16 mouse cellular contexts compared by ENCODE assay signal in genomic region chr6:140243411-140244151, GRCm38 (mm10).
DNase-seq lines count a peak whose midpoint lies in the region; ATAC-seq lines count a peak whose summit lies in the region.
"Had no signal": no experiment of that assay in that cellular context is flagged by ENCODE, and none has a peak within 500 bp of the region (broad histone marks: within the 10 kb centered on the region; RNA-seq: fewer than 3 reads in every experiment).

No protein-coding gene starts in this region.

- H3K4me3 ChIP-seq in megakaryocyte, embryonic 14.5 days (replicated peaks): peak overlapping the region; percentile 2
- H3K4me3 ChIP-seq in hindbrain, embryonic 14.5 days (replicated peaks; ENCODE audit: low read length): no peak overlapping the region
- no peak overlapping the region for H3K4me3 ChIP-seq in neural tube, embryonic 14.5 days (ENCODE audit: low read depth, low read length)
- H3K4me3 ChIP-seq: erythroblast, embryonic 14.5 days; limb, embryonic 15.5 days; neural tube, embryonic 13.5 days had no signal

- H3K27ac ChIP-seq in hindbrain, embryonic 14.5 days: no peak overlapping the region
- no peak overlapping the region for H3K27ac ChIP-seq in neural tube, embryonic 14.5 days (ENCODE audit: low read depth, low read length)
- H3K27ac ChIP-seq: limb, embryonic 15.5 days; neural tube, embryonic 13.5 days had no signal

- peak; percentile 32 for DNase-seq in embryo, embryonic 11 days
- no peak for DNase-seq in hindbrain, embryonic 14.5 days (ENCODE audit: low spot score)
- no peak for DNase-seq in ovary, postnatal 36 days (ENCODE audit: low spot score)
- no peak for DNase-seq in adrenal gland, adult (ENCODE audit: inconsistent age in 2 of 2, low spot score in 1 of 2)
- DNase-seq: cerebellum, postnatal 25 days; gastrocnemius, postnatal 14 days; heart, postnatal 14 days; lung, postnatal 10 days; thymus, adult 2 months had no signal

- peaks cover 33% of the 10 kb centered on the region for H3K9me3 ChIP-seq in megakaryocyte, embryonic 14.5 days
- no peaks in the 10 kb centered on the region for H3K9me3 ChIP-seq in hindbrain, embryonic 14.5 days (ENCODE audit: control insufficient read depth, low read length)
- H3K9me3 ChIP-seq in neural tube, embryonic 14.5 days (ENCODE audit: control insufficient read depth, low read length): no peaks in the 10 kb centered on the region
- H3K9me3 ChIP-seq: limb, embryonic 15.5 days; neural tube, embryonic 13.5 days had no signal

- 29% methylated on average over 8 of the region's 8 CpGs for WGBS in hindbrain, embryonic 14.5 days
- 39% methylated on average over 8 of the region's 8 CpGs for WGBS in neural tube, embryonic 14.5 days

- no peaks in the 10 kb centered on the region for H3K36me3 ChIP-seq in megakaryocyte, embryonic 14.5 days (replicated peaks; ENCODE audit: low read length)
- no peaks in the 10 kb centered on the region for H3K36me3 ChIP-seq in hindbrain, embryonic 14.5 days (replicated peaks; ENCODE audit: control insufficient read depth, insufficient read depth)
- no peaks in the 10 kb centered on the region for H3K36me3 ChIP-seq in neural tube, embryonic 14.5 days (ENCODE audit: control insufficient read depth, insufficient read depth, low read length)
- H3K36me3 ChIP-seq: limb, embryonic 15.5 days; neural tube, embryonic 13.5 days had no signal

- no peaks in the 10 kb centered on the region for H3K27me3 ChIP-seq in megakaryocyte, embryonic 14.5 days (replicated peaks)
- H3K27me3 ChIP-seq in hindbrain, embryonic 14.5 days (ENCODE audit: control insufficient read depth, insufficient read depth, low read length): no peaks in the 10 kb centered on the region
- H3K27me3 ChIP-seq in neural tube, embryonic 14.5 days (ENCODE audit: control insufficient read depth, insufficient read depth, low read length): no peaks in the 10 kb centered on the region
- H3K27me3 ChIP-seq: CH12.LX; limb, embryonic 15.5 days; neural tube, embryonic 13.5 days had no signal

- no peak overlapping the region for H3K9ac ChIP-seq in hindbrain, embryonic 14.5 days
- no peak overlapping the region for H3K9ac ChIP-seq in neural tube, embryonic 14.5 days (replicated peaks; ENCODE audit: low read depth, low read length)
- H3K9ac ChIP-seq: limb, embryonic 15.5 days; neural tube, embryonic 13.5 days had no signal

- no peak for ATAC-seq in megakaryocyte, adult 5-6 weeks (ENCODE audit: poor library complexity, severe bottlenecking)
- peak; percentile 48; the same call in 1 of the 2 replicates for ATAC-seq in hindbrain, embryonic 14.5 days (ENCODE audit: low FRiP score)
- peak; percentile 28; the same call in 1 of the 2 replicates for ATAC-seq in neural tube, embryonic 14.5 days (ENCODE audit: low read depth)

- H3K4me2 ChIP-seq in hindbrain, embryonic 14.5 days (replicated peaks): no peak overlapping the region
- H3K4me2 ChIP-seq in neural tube, embryonic 14.5 days (ENCODE audit: low read depth, low read length): no peak overlapping the region
- H3K4me2 ChIP-seq: limb, embryonic 15.5 days; neural tube, embryonic 13.5 days had no signal

- H3K4me1 ChIP-seq in megakaryocyte, embryonic 14.5 days: no peaks in the 10 kb centered on the region
- H3K4me1 ChIP-seq in hindbrain, embryonic 14.5 days (replicated peaks; ENCODE audit: control insufficient read depth, insufficient read depth, low read length): peaks cover 4% of the 10 kb centered on the region; the same call in 1 of the 2 replicates
- no peaks in the 10 kb centered on the region for H3K4me1 ChIP-seq in neural tube, embryonic 14.5 days (ENCODE audit: control insufficient read depth, insufficient read depth, low read length)
